Mouse (Mus musculus): ENCODE measurements around the gene Glod5.
"Not testable (repeated sequence)": the region's sequence is repeated elsewhere in the genome, so short reads cannot be mapped to it uniquely, and the experiment has no call there.

The Glod5 gene

GRCm38 (mm10) chrX:8018286-8018685 lies at the start of gene Glod5:
Gene Glod5, minus strand, starts transcription at chrX:8018492.
- no peak for DNase-seq

GRCm38 (mm10) chrX:8051044-8051781 lies 32.9 kb upstream of the Glod5 start:
- not testable (repeated sequence) for DNase-seq

- no peak for DNase-seq
Measured at GRCm38 (mm10) chrX:8033009-8033408, 14.7 kb upstream of the Glod5 start.

GRCm38 (mm10) chrX:8026811-8027210 lies 8.5 kb upstream of the Glod5 start:
- no peak for DNase-seq

- DNase-seq: no peak
Measured at GRCm38 (mm10) chrX:8024795-8025194, 6.5 kb upstream of the Glod5 start.

GRCm38 (mm10) chrX:8020111-8020778 lies 2.0 kb upstream of the Glod5 start:
- DNase-seq: no peak

GRCm38 (mm10) chrX:8017142-8017541 lies 1.1 kb downstream of the Glod5 start:
- peak; percentile 16 for DNase-seq

GRCm38 (mm10) chrX:8015675-8016074 lies 2.6 kb downstream of the Glod5 start:
- DNase-seq: not testable (repeated sequence)

GRCm38 (mm10) chrX:8013569-8014314 lies 4.5 kb downstream of the Glod5 start:
- DNase-seq: no peak

- no peak for DNase-seq
Measured at GRCm38 (mm10) chrX:8013157-8013556, 5.1 kb downstream of the Glod5 start.

- not testable (repeated sequence) for DNase-seq
Measured at GRCm38 (mm10) chrX:8009356-8009755, 8.9 kb downstream of the Glod5 start.

GRCm38 (mm10) chrX:8008543-8008942 lies 9.7 kb downstream of the Glod5 start:
- no peak for DNase-seq

- no peak for DNase-seq
Measured at GRCm38 (mm10) chrX:8002971-8003370, 15.3 kb downstream of the Glod5 start.

GRCm38 (mm10) chrX:8002001-8002400 lies 16.3 kb downstream of the Glod5 start:
- no peak for DNase-seq

- DNase-seq: no peak
Measured at GRCm38 (mm10) chrX:8000546-8001192, 17.6 kb downstream of the Glod5 start.

- no peak for DNase-seq
Measured at GRCm38 (mm10) chrX:7993068-7993735, 25.1 kb downstream of the Glod5 start.

- no peak for DNase-seq
Measured at GRCm38 (mm10) chrX:7992379-7993067, 25.8 kb downstream of the Glod5 start.

- DNase-seq: no peak
Measured at GRCm38 (mm10) chrX:7981368-7981767, 36.9 kb downstream of the Glod5 start.

- no peak for DNase-seq
Measured at GRCm38 (mm10) chrX:7977892-7978291, 40.4 kb downstream of the Glod5 start, which contains the start of gene Gata1. Gene Gata1, minus strand, starts transcription at chrX:7978071.

- DNase-seq: no peak
Measured at GRCm38 (mm10) chrX:7971292-7971691, 47.0 kb downstream of the Glod5 start.

GRCm38 (mm10) chrX:7968899-7969298 lies 49.4 kb downstream of the Glod5 start:
- DNase-seq: no peak

GRCm38 (mm10) chrX:7968226-7968625 lies 50.1 kb downstream of the Glod5 start:
- DNase-seq: no peak

Measured in right cerebral cortex, postnatal 4 days (tissue).